Mouse (Mus musculus): ENCODE data around the gene Zzef1. TPM values are rescaled to one million over a fixed set of nuclear protein-coding genes. Genes with fewer than 3 reads are reported as not detected.

Zzef1 gene
- polyA plus RNA-seq, 1 experiment from 2014 or later = 10.6 TPM

- H3K9me3 ChIP-seq = no peaks in the 10 kb centered on the region
- H3K9ac ChIP-seq = no peak within 1 kb of the TSS
- peak within 1 kb of the TSS; percentile 40 for H3K4me3 ChIP-seq
- H3K36me3 ChIP-seq = no peaks in the 10 kb centered on the region
- no peak for ATAC-seq (ENCODE audit: insufficient number of reproducible peaks, insufficient read depth, low FRiP score, low TSS enrichment, low read depth)
- H3K27ac ChIP-seq = no peak within 1 kb of the TSS
- H3K27me3 ChIP-seq = peaks cover 57% of the 10 kb centered on the region
- peaks cover 9% of the 10 kb centered on the region for H3K4me1 ChIP-seq
- WGBS = 3% methylated on average over 69 of the region's 70 CpGs
- H3K4me2 ChIP-seq = peak within 1 kb of the TSS; percentile 64
Measured at GRCm38 (mm10) chr11:72961072-72961980, 165.3 kb downstream of the Zzef1 start, which contains the start of gene Atp2a3. Gene Atp2a3 (plus strand): TSS chr11:72961169.

- H3K36me3 ChIP-seq = no peaks in the 10 kb centered on the region
- no peak overlapping the region for H3K27ac ChIP-seq
- H3K27me3 ChIP-seq = peaks cover 56% of the 10 kb centered on the region
- H3K9me3 ChIP-seq = no peaks in the 10 kb centered on the region
- H3K4me2 ChIP-seq = no peak overlapping the region
- peaks cover 9% of the 10 kb centered on the region for H3K4me1 ChIP-seq
- WGBS = 70% methylated on average over 2 of the region's 2 CpGs
- no peak overlapping the region for H3K4me3 ChIP-seq
- no peak for ATAC-seq (ENCODE audit: insufficient number of reproducible peaks, insufficient read depth, low FRiP score, low TSS enrichment, low read depth)
- no peak overlapping the region for H3K9ac ChIP-seq
Measured at GRCm38 (mm10) chr11:72962378-72962777, 166.4 kb downstream of the Zzef1 start.

GRCm38 (mm10) chr11:72963058-72963788 lies 167.2 kb downstream of the Zzef1 start:
- Histone ChIP-seq H3K36me3 (no peaks in the 10 kb centered on the region), H3K9ac (no peak overlapping the region), H3K4me3 (no peak overlapping the region), H3K4me1 (peaks cover 9% of the 10 kb centered on the region), H3K9me3 (no peaks in the 10 kb centered on the region), H3K27ac (no peak overlapping the region), H3K4me2 (no peak overlapping the region), H3K27me3 (peaks cover 54% of the 10 kb centered on the region)
- WGBS = 52% methylated on average over 7 of the region's 7 CpGs
- ATAC-seq (ENCODE audit: insufficient number of reproducible peaks, insufficient read depth, low FRiP score, low TSS enrichment, low read depth) = no peak

- Histone ChIP-seq H3K4me3 (no peak overlapping the region), H3K27ac (no peak overlapping the region), H3K27me3 (peaks cover 52% of the 10 kb centered on the region), H3K9me3 (no peaks in the 10 kb centered on the region), H3K9ac (no peak overlapping the region), H3K4me2 (no peak overlapping the region), H3K36me3 (no peaks in the 10 kb centered on the region), H3K4me1 (peaks cover 9% of the 10 kb centered on the region)
- ATAC-seq (ENCODE audit: insufficient number of reproducible peaks, insufficient read depth, low FRiP score, low TSS enrichment, low read depth) = no peak
- WGBS = 63% methylated on average over 3 of the region's 3 CpGs
Measured at GRCm38 (mm10) chr11:72963789-72964294, 167.8 kb downstream of the Zzef1 start.

- ATAC-seq (ENCODE audit: insufficient number of reproducible peaks, insufficient read depth, low FRiP score, low TSS enrichment, low read depth) = no peak
- 82% methylated on average over 13 of the region's 13 CpGs for WGBS
- H3K4me2 ChIP-seq = no peak overlapping the region
- H3K4me3 ChIP-seq = no peak overlapping the region
- no peak overlapping the region for H3K9ac ChIP-seq
- H3K4me1 ChIP-seq = no peaks in the 10 kb centered on the region
- no peak overlapping the region for H3K27ac ChIP-seq
- H3K27me3 ChIP-seq = peaks cover 10% of the 10 kb centered on the region
- H3K36me3 ChIP-seq = no peaks in the 10 kb centered on the region
- no peaks in the 10 kb centered on the region for H3K9me3 ChIP-seq
Measured at GRCm38 (mm10) chr11:72974995-72975503, 179.0 kb downstream of the Zzef1 start.

Small RNAs within 50 kb of the gene (microRNA-seq; reads per million reads assigned to microRNA genes)
- not detected for gene Gm44467

Other genes with a start within 250 kb of the Zzef1 start
- gene Spns3, start 245.7 kb upstream of the Zzef1 start, polyA plus RNA-seq (2015; fragmentation: Nextera tagmentation; extraction: Ambion mirVana) = 0.27 and 0.37 TPM in 2 replicates
- gene Ube2g1, start 188.9 kb upstream of the Zzef1 start, polyA plus RNA-seq (2015; fragmentation: Nextera tagmentation; extraction: Ambion mirVana) = 75.3 and 84.7 TPM in 2 replicates
- gene Ankfy1, start 106.2 kb upstream of the Zzef1 start, polyA plus RNA-seq (2015; fragmentation: Nextera tagmentation; extraction: Ambion mirVana) = 26.0 and 26.8 TPM in 2 replicates
- gene Cyb5d2, start 84 bp upstream of the Zzef1 start, polyA plus RNA-seq (2015; fragmentation: Nextera tagmentation; extraction: Ambion mirVana) = 7.8 and 8.5 TPM in 2 replicates
- 1.3 and 1.6 TPM in 2 replicates for gene Atp2a3, start 164.9 kb downstream of the Zzef1 start, polyA plus RNA-seq (2015; fragmentation: Nextera tagmentation; extraction: Ambion mirVana)
- 0.96 and 1.0 TPM in 2 replicates for gene P2rx1, start 202.9 kb downstream of the Zzef1 start, polyA plus RNA-seq (2015; fragmentation: Nextera tagmentation; extraction: Ambion mirVana)
- gene Camkk1, start 222.8 kb downstream of the Zzef1 start, polyA plus RNA-seq (2015; fragmentation: Nextera tagmentation; extraction: Ambion mirVana) = 8.4 and 8.6 TPM in 2 replicates